Mouse (Mus musculus) heart, adult 2 months (tissue): ENCODE measurements around the gene Ms4a4d. TPM values are rescaled to one million over a fixed set of nuclear protein-coding genes. Genes with fewer than 3 reads are reported as not detected.
A peak's percentile ranks its signal among the peaks of the same experiment; 100 is the strongest.
"Not testable (repeated sequence)": the region's sequence is repeated elsewhere in the genome, so short reads cannot be mapped to it uniquely, and the experiment has no call there.

Experiments used
- DNase-seq, 2 experiments: peaks; one replicate each; pipeline ENCODE4 v3.0.0; 2021
- H3K27ac ChIP-seq: fragments of 200-600 bp; 2 replicates; pipeline ENCODE4 v1.8.1; 2022
- H3K27me3 ChIP-seq: fragments of 200-500 bp; 2 replicates; pipeline ENCODE4 v1.6.1; 2012; ENCODE audit warnings: mild to moderate bottlenecking, low read length, inconsistent platforms, mixed read lengths; ENCODE audit not compliant: control insufficient read depth, insufficient read depth
- H3K36me3 ChIP-seq: fragments of 200-500 bp; 2 replicates; pipeline ENCODE4 v1.6.1; 2012; ENCODE audit warnings: low read length, inconsistent platforms; ENCODE audit not compliant: control insufficient read depth, insufficient read depth
- H3K4me1 ChIP-seq: fragments of 200-500 bp; 2 replicates; pipeline ENCODE4 v1.6.1; 2011; ENCODE audit warnings: low read length; ENCODE audit not compliant: control insufficient read depth, insufficient read depth
- H3K4me3 ChIP-seq: fragments of 200-600 bp; 2 replicates; pipeline ENCODE4 v1.8.1; 2022
- H3K79me2 ChIP-seq: fragments of 200-500 bp; replicated peaks from 2 replicates; pipeline ENCODE4 v1.6.1; 2012; ENCODE audit warnings: mild to moderate bottlenecking, inconsistent platforms, low read length, moderate library complexity, mixed read lengths; ENCODE audit not compliant: control insufficient read depth, insufficient read depth
- H3K9ac ChIP-seq: fragments of 200-500 bp; 2 replicates; pipeline ENCODE4 v1.6.1; 2012; ENCODE audit warnings: low read depth, mild to moderate bottlenecking, control low read depth, inconsistent platforms, low read length, mixed read lengths
- CTCF ChIP-seq: fragments of 200-600 bp; IDR thresholded peaks from 2 replicates; pipeline ENCODE4 v1.8.1; 2022; ENCODE audit warnings: antibody characterized with exemption, mild to moderate bottlenecking, moderate library complexity
- EP300 ChIP-seq: fragments of 200-500 bp; IDR thresholded peaks from 2 replicates; pipeline ENCODE4 v1.6.1; 2011; ENCODE audit warnings: low read depth, low read length, control low read depth; ENCODE audit not compliant: insufficient read depth
- POLR2A ChIP-seq: fragments of 200-500 bp; IDR thresholded peaks from 2 replicates; pipeline ENCODE4 v1.6.1; 2011; ENCODE audit warnings: mild to moderate bottlenecking, low read depth, low read length, control low read depth; ENCODE audit not compliant: insufficient read depth
- WGBS: fragments of 180-500 bp; shearing (Covaris S2); methylation state at CpG from one replicate; pipeline ENCODE4 v1.1.7; 2018; 5-methylcytosine and 5-hydroxymethylcytosine counted together
- intact Hi-C: fragments of 180-260 bp; cut with DNase I; formaldehyde crosslinking; loops from one replicate; pipeline ENCODE4 v1.15.1; 2025
- polyA plus RNA-seq: library from polyadenylated mRNA; depleted of rRNA; stranded (reverse); fragments of >200 nt; gene quantifications from 2 replicates; pipeline ENCODE4 v1.2.3, GENCODE M21; 2012
- total RNA-seq, 2 experiments: library from RNA; stranded (reverse); gene quantifications; 2 replicates each; pipeline ENCODE4 v1.2.3; 2021

Ms4a4d gene
- total and polyA plus RNA-seq, 3 experiments, result 6.9 to 16.0 (median 8.0) TPM

- H3K27ac ChIP-seq, result no peak overlapping the region
- peaks cover 3% of the 10 kb centered on the region for H3K4me1 ChIP-seq
- no peaks in the 10 kb centered on the region for H3K27me3 ChIP-seq
- TF ChIP-seq CTCF (no peak), POLR2A (no peak), EP300 (no peak)
- WGBS, result 82% methylated on average over 3 of the region's 3 CpGs
- no peak overlapping the region for H3K4me3 ChIP-seq
- no peaks in the 10 kb centered on the region for H3K79me2 ChIP-seq
- intact Hi-C loops, result no loop called here
- DNase-seq, result no peak
- H3K36me3 ChIP-seq, result no peaks in the 10 kb centered on the region; the same call in 1 of the 2 replicates
- H3K9ac ChIP-seq, result no peak overlapping the region
These were observed 16.5 kb upstream of the Ms4a4d start for GRCm38 (mm10) chr19:11520146-11520545.

- Histone ChIP-seq H3K79me2 (no peaks in the 10 kb centered on the region), H3K27me3 (no peaks in the 10 kb centered on the region), H3K9ac (no peak overlapping the region), H3K36me3 (no peaks in the 10 kb centered on the region), H3K4me1 (no peaks in the 10 kb centered on the region; the same call in 1 of the 2 replicates), H3K27ac (no peak overlapping the region), H3K4me3 (no peak overlapping the region)
- TF ChIP-seq POLR2A (no peak), CTCF (no peak), EP300 (no peak)
- no peak for DNase-seq
- intact Hi-C loops, result no loop called here
- 86% methylated on average over 1 of the region's 1 CpGs for WGBS
These were observed 3.2 kb upstream of the Ms4a4d start for GRCm38 (mm10) chr19:11533421-11533820.

- TF ChIP-seq EP300 (no peak), CTCF (no peak), POLR2A (no peak)
- peak; percentile 67 to 76 for DNase-seq
- intact Hi-C loops, result no loop called here
- no peaks in the 10 kb centered on the region for H3K36me3 ChIP-seq
- H3K9ac ChIP-seq, result no peak overlapping the region
- no peak overlapping the region for H3K4me3 ChIP-seq
- no peaks in the 10 kb centered on the region for H3K79me2 ChIP-seq
- H3K27ac ChIP-seq, result no peak overlapping the region
- 40% methylated on average over 2 of the region's 2 CpGs for WGBS
- H3K4me1 ChIP-seq, result no peaks in the 10 kb centered on the region; the same call in 1 of the 2 replicates
- H3K27me3 ChIP-seq, result no peaks in the 10 kb centered on the region
These were observed 2.6 kb upstream of the Ms4a4d start for GRCm38 (mm10) chr19:11533888-11534445.

- DNase-seq, result peak; percentile 30 to 39
- H3K4me3 ChIP-seq, result no peak overlapping the region
- TF ChIP-seq POLR2A (no peak), EP300 (no peak), CTCF (no peak)
- H3K9ac ChIP-seq, result no peak overlapping the region
- no peaks in the 10 kb centered on the region for H3K36me3 ChIP-seq
- WGBS, result 21% methylated on average over 2 of the region's 2 CpGs
- intact Hi-C loops, result no loop called here
- H3K27ac ChIP-seq, result no peak overlapping the region
- H3K4me1 ChIP-seq, result no peaks in the 10 kb centered on the region; the same call in 1 of the 2 replicates
- H3K79me2 ChIP-seq, result no peaks in the 10 kb centered on the region
- no peaks in the 10 kb centered on the region for H3K27me3 ChIP-seq
These were observed 735 bp downstream of the Ms4a4d start for GRCm38 (mm10) chr19:11537336-11537735.

- H3K27me3 ChIP-seq, H3K36me3 ChIP-seq, H3K9ac ChIP-seq, H3K27ac ChIP-seq, DNase-seq, intact Hi-C loops, H3K4me1 ChIP-seq, H3K4me3 ChIP-seq, H3K79me2 ChIP-seq: not testable (repeated sequence)
- WGBS, result 69% methylated on average over 1 of the region's 1 CpGs
These were observed 3.7 kb downstream of the Ms4a4d start for GRCm38 (mm10) chr19:11540166-11540821.

GRCm38 (mm10) chr19:11544383-11544782, 7.8 kb downstream of the Ms4a4d start:
- 81% methylated on average over 2 of the region's 2 CpGs for WGBS
- H3K4me1 ChIP-seq, intact Hi-C loops, H3K9ac ChIP-seq, H3K79me2 ChIP-seq, H3K27me3 ChIP-seq, DNase-seq, H3K27ac ChIP-seq, H3K36me3 ChIP-seq, H3K4me3 ChIP-seq: not testable (repeated sequence)
